Mouse (Mus musculus): ENCODE measurements around the gene Apbb2. TPM values are rescaled to one million over a fixed set of nuclear protein-coding genes. Genes with fewer than 3 reads are reported as not detected.

The Apbb2 gene
- polyA plus RNA-seq (2012; fragmentation: generic; extraction: Trizol) = 19.1 TPM

DNA sequence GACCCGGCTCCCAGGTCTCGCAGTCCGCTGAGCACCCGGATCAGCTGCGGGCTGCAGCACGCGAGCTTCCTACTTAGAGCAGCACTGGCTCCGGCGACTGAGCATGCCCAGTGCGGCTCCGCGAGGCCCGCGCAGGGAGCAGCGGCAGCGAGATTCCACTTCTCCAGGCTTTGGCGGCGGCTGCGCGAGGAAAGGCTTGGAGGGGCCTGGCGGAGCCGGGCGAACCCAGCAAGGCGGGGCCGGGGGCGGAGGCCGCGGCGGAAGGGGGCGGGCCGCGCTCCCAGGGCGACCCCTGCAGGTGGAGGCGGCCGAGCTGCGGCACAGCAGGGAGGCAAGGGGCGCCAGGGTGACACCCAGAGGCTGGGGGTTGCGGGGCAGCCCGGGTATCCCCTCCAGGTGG is at the start of gene Apbb2:
Apbb2 (minus strand) TSS at position 188 of the 400 bp plus-strand sequence.
- H3K27me3 ChIP-seq (ENCODE audit: control insufficient read depth, insufficient read depth, insufficient read length) = no peaks in the 10 kb centered on the region
- peak within 1 kb of the TSS; percentile 93 for H3ac ChIP-seq (ENCODE audit: control insufficient read depth, insufficient read length)
- peak within 1 kb of the TSS; percentile 85 for H3K4me2 ChIP-seq (ENCODE audit: low read depth)
- peak within 1 kb of the TSS; percentile 61 for H3K4me3 ChIP-seq
- TF ChIP-seq MYOD1 (IDR thresholded peaks at IDR 0.05; ENCODE audit: control insufficient read depth in 1 of 3, insufficient read length in 2 of 3, low read depth in 2 of 3) (peak in 1 of 3 experiments; percentile 35), POLR2A (IDR thresholded peaks at IDR 0.05; ENCODE audit: insufficient read length, low read depth) (peak; percentile 83), E2F4 (IDR thresholded peaks at IDR 0.05; ENCODE audit: insufficient read depth) (peak; percentile 14), POLR2AphosphoS2 (IDR thresholded peaks at IDR 0.05; ENCODE audit: insufficient read length, low read depth) (peak; percentile 84), USF1 (IDR thresholded peaks at IDR 0.05; ENCODE audit: low read depth) (no peak)
- H3K36me3 ChIP-seq (ENCODE audit: control insufficient read depth, insufficient read depth) = no peaks in the 10 kb centered on the region
- peaks cover 43% of the 10 kb centered on the region for H3K79me2 ChIP-seq (ENCODE audit: control insufficient read depth, insufficient read depth)

- no peaks in the 10 kb centered on the region for H3K79me2 ChIP-seq (ENCODE audit: control insufficient read depth, insufficient read depth)
- H3K36me3 ChIP-seq (ENCODE audit: control insufficient read depth, insufficient read depth) = no peaks in the 10 kb centered on the region
- no peak overlapping the region for H3K4me3 ChIP-seq
- H3K4me2 ChIP-seq (ENCODE audit: low read depth) = peak overlapping the region; percentile 55
- no peak overlapping the region for H3ac ChIP-seq (ENCODE audit: control insufficient read depth, insufficient read length)
- TF ChIP-seq POLR2AphosphoS2 (IDR thresholded peaks at IDR 0.05; ENCODE audit: insufficient read length, low read depth) = no peak
- H3K27me3 ChIP-seq (ENCODE audit: control insufficient read depth, insufficient read depth, insufficient read length) = no peaks in the 10 kb centered on the region
Measured at GRCm38 (mm10) chr5:66654220-66654619, 35.6 kb upstream of the Apbb2 start.

- no peak overlapping the region for H3K4me2 ChIP-seq (ENCODE audit: low read depth)
- H3ac ChIP-seq (ENCODE audit: control insufficient read depth, insufficient read length) = no peak overlapping the region
- H3K36me3 ChIP-seq (ENCODE audit: control insufficient read depth, insufficient read depth) = no peaks in the 10 kb centered on the region
- H3K27me3 ChIP-seq (ENCODE audit: control insufficient read depth, insufficient read depth, insufficient read length) = no peaks in the 10 kb centered on the region
- H3K79me2 ChIP-seq (ENCODE audit: control insufficient read depth, insufficient read depth) = no peaks in the 10 kb centered on the region
- no peak overlapping the region for H3K4me3 ChIP-seq
- TF ChIP-seq SRF (IDR thresholded peaks at IDR 0.05; ENCODE audit: control insufficient read depth, insufficient read length, low read depth) = no peak
- TF ChIP-seq TCF3 (IDR thresholded peaks at IDR 0.05; ENCODE audit: insufficient read length, low read depth) = no peak
- TF ChIP-seq E2F4 (IDR thresholded peaks at IDR 0.05; ENCODE audit: insufficient read depth) = no peak
- TF ChIP-seq POLR2AphosphoS2 (IDR thresholded peaks at IDR 0.05; ENCODE audit: insufficient read length, low read depth) = no peak
- no peak for TF ChIP-seq POLR2A (IDR thresholded peaks at IDR 0.05; ENCODE audit: insufficient read length, low read depth)
- no peak for TF ChIP-seq REST (IDR thresholded peaks at IDR 0.05; ENCODE audit: insufficient read depth, insufficient read length)
- no peak for TF ChIP-seq TCF12 (IDR thresholded peaks at IDR 0.05; ENCODE audit: insufficient read depth, poor library complexity, severe bottlenecking)
- TF ChIP-seq MYOD1 (IDR thresholded peaks at IDR 0.05; ENCODE audit: control insufficient read depth in 1 of 3, insufficient read length in 2 of 3, low read depth in 2 of 3) = no peak
- no peak for TF ChIP-seq USF1 (IDR thresholded peaks at IDR 0.05; ENCODE audit: low read depth)
- no peak for TF ChIP-seq CEBPB (IDR thresholded peaks at IDR 0.05; ENCODE audit: insufficient read depth, poor library complexity, severe bottlenecking)
- no peak for TF ChIP-seq MAX (IDR thresholded peaks at IDR 0.05; ENCODE audit: low read depth)
- TF ChIP-seq MYOG (IDR thresholded peaks at IDR 0.05; ENCODE audit: control insufficient read depth in 1 of 3, insufficient read depth in 1 of 3, insufficient read length in 2 of 3, low read depth in 2 of 3) = no peak
Measured at GRCm38 (mm10) chr5:66647504-66647903, 28.9 kb upstream of the Apbb2 start.

DNA sequence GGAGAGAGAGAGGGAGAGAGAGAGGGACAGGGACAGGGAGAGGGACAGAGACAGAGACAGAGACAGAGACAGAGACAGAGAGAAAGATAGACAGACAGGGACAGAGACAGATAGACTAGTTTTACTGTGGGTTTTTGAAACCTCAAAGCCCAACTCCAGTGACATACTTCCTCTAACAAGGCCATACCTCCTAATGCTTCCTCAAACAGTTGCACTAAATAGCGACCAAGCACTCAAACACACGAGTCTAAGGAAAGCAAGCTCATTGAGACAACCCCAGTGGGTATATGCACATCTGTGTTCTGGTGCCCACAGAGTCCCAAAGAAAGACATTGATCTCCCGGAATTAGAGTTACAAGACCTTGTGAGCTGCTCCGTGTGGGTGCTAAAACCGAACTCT is 24.7 kb upstream of the Apbb2 start:
- H3K36me3 ChIP-seq (ENCODE audit: control insufficient read depth, insufficient read depth) = no peaks in the 10 kb centered on the region
- no peaks in the 10 kb centered on the region for H3K79me2 ChIP-seq (ENCODE audit: control insufficient read depth, insufficient read depth)
- no peaks in the 10 kb centered on the region for H3K27me3 ChIP-seq (ENCODE audit: control insufficient read depth, insufficient read depth, insufficient read length)
- H3K4me2 ChIP-seq (ENCODE audit: low read depth) = no peak overlapping the region
- no peak overlapping the region for H3K4me3 ChIP-seq
- no peak overlapping the region for H3ac ChIP-seq (ENCODE audit: control insufficient read depth, insufficient read length)
- no peak for TF ChIP-seq MAX (IDR thresholded peaks at IDR 0.05; ENCODE audit: low read depth)
- no peak for TF ChIP-seq CEBPB (IDR thresholded peaks at IDR 0.05; ENCODE audit: insufficient read depth, poor library complexity, severe bottlenecking)
- TF ChIP-seq MYOD1 (IDR thresholded peaks at IDR 0.05; ENCODE audit: control insufficient read depth in 1 of 3, insufficient read length in 2 of 3, low read depth in 2 of 3) = no peak
- TF ChIP-seq MYOG (IDR thresholded peaks at IDR 0.05; ENCODE audit: control insufficient read depth in 1 of 3, insufficient read depth in 1 of 3, insufficient read length in 2 of 3, low read depth in 2 of 3) = no peak
- no peak for TF ChIP-seq REST (IDR thresholded peaks at IDR 0.05; ENCODE audit: insufficient read depth, insufficient read length)
- no peak for TF ChIP-seq USF1 (IDR thresholded peaks at IDR 0.05; ENCODE audit: low read depth)
- no peak for TF ChIP-seq TCF12 (IDR thresholded peaks at IDR 0.05; ENCODE audit: insufficient read depth, poor library complexity, severe bottlenecking)
- no peak for TF ChIP-seq POLR2AphosphoS2 (IDR thresholded peaks at IDR 0.05; ENCODE audit: insufficient read length, low read depth)
- TF ChIP-seq TCF3 (IDR thresholded peaks at IDR 0.05; ENCODE audit: insufficient read length, low read depth) = no peak
- TF ChIP-seq SRF (IDR thresholded peaks at IDR 0.05; ENCODE audit: control insufficient read depth, insufficient read length, low read depth) = no peak
- no peak for TF ChIP-seq E2F4 (IDR thresholded peaks at IDR 0.05; ENCODE audit: insufficient read depth)
- no peak for TF ChIP-seq POLR2A (IDR thresholded peaks at IDR 0.05; ENCODE audit: insufficient read length, low read depth)

GRCm38 (mm10) chr5:66642156-66642555 is 23.6 kb upstream of the Apbb2 start:
- no peaks in the 10 kb centered on the region for H3K36me3 ChIP-seq (ENCODE audit: control insufficient read depth, insufficient read depth)
- H3K27me3 ChIP-seq (ENCODE audit: control insufficient read depth, insufficient read depth, insufficient read length) = no peaks in the 10 kb centered on the region
- H3K4me2 ChIP-seq (ENCODE audit: low read depth) = no peak overlapping the region
- H3K79me2 ChIP-seq (ENCODE audit: control insufficient read depth, insufficient read depth) = no peaks in the 10 kb centered on the region
- TF ChIP-seq CEBPB (IDR thresholded peaks at IDR 0.05; ENCODE audit: insufficient read depth, poor library complexity, severe bottlenecking) (no peak), MYOD1 (IDR thresholded peaks at IDR 0.05; ENCODE audit: control insufficient read depth in 1 of 3, insufficient read length in 2 of 3, low read depth in 2 of 3) (no peak), REST (IDR thresholded peaks at IDR 0.05; ENCODE audit: insufficient read depth, insufficient read length) (no peak), MAX (IDR thresholded peaks at IDR 0.05; ENCODE audit: low read depth) (no peak), TCF12 (IDR thresholded peaks at IDR 0.05; ENCODE audit: insufficient read depth, poor library complexity, severe bottlenecking) (no peak), E2F4 (IDR thresholded peaks at IDR 0.05; ENCODE audit: insufficient read depth) (no peak), USF1 (IDR thresholded peaks at IDR 0.05; ENCODE audit: low read depth) (no peak), POLR2A (IDR thresholded peaks at IDR 0.05; ENCODE audit: insufficient read length, low read depth) (no peak), POLR2AphosphoS2 (IDR thresholded peaks at IDR 0.05; ENCODE audit: insufficient read length, low read depth) (no peak)
- no peak overlapping the region for H3ac ChIP-seq (ENCODE audit: control insufficient read depth, insufficient read length)
- H3K4me3 ChIP-seq = no peak overlapping the region
